Mouse (Mus musculus) small intestine, adult 2 months (tissue): ENCODE results near the gene Sept1.

Source experiments
- CTCF ChIP-seq: fragments of 200-500 bp; IDR thresholded peaks from 2 replicates; pipeline ENCODE4 v1.5.1; 2012; ENCODE audit warnings: low read depth, mild to moderate bottlenecking, control low read depth, inconsistent platforms, low read length, moderate library complexity, mixed read lengths; ENCODE audit not compliant: insufficient replicate concordance, insufficient read length; ENCODE audit errors: extremely low read depth
- POLR2A ChIP-seq: fragments of 200-500 bp; IDR thresholded peaks from 2 replicates; pipeline ENCODE4 v1.6.1; 2012; ENCODE audit warnings: low read depth, mild to moderate bottlenecking, control low read depth, inconsistent platforms, low read length, moderate library complexity

DNA sequence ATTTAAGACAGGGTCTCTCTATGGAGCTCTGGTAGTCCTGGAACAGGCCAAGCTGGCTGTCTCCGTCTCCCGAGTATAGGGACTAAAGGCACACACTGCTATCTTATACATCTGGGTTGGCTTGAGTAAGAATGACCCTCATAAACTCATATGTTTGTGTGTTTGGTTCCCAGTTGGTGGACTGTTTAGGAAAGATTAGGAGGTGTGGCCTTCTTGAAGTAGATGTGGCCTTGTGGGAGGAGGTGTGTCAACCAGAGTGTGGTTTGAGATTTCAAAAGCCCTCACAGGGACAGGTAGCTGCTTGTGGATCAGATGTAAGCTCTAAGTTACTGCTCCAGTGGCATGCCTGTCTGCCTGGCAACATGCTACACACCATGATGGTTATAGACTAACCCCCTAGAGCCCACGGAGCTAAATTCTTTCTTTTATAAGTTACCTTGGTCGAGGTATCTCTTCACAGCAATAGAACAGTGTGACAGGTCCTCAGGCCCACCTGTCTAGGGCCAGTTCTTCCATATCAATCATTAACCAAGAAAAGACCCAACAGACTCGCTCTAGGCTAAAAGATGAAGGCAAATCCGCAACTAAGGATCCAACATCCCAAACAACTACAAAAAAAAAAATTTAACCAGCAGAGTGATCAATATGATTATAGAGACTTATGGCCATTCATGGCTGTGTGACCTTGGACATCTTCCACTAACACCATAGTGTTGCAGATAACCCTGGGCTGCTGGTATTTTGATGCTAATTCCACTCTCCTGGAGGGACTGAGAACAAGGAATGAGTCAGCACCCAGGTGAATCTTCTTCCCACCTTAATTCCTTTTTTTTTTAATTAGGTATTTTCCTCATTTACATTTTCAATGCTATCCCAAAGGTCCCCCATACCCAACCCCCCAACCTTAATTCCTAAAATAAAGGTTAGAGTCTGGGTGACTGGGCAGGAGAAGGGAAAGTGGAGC lies 9.1 kb downstream of the Sept1 start:
- TF ChIP-seq CTCF (no peak), POLR2A (no peak)
